Mouse (Mus musculus) liver, embryonic 13.5 days (tissue): ENCODE measurements around the gene Hist1h4d. TPM values are rescaled to one million over a fixed set of nuclear protein-coding genes. Genes with fewer than 3 reads are reported as not detected.
"Not testable (repeated sequence)": the region's sequence is repeated elsewhere in the genome, so short reads cannot be mapped to it uniquely, and the experiment has no call there.

ENCODE experiments used
- ATAC-seq: fragments of 200-750 bp; cut with Nextera tagmentation; 2 replicates; pipeline ENCODE4 v1.8.0; 2017; ENCODE audit warnings: low read depth, mild to moderate bottlenecking, moderate number of reproducible peaks, moderate library complexity
- DNase-seq: peaks from one replicate; pipeline ENCODE4 v3.0.0; 2022
- H3K27ac ChIP-seq: fragments of 300-500 bp; sonication (generic); 2 replicates; pipeline ENCODE4 v1.5.1; 2015; ENCODE audit warnings: moderate library complexity, mild to moderate bottlenecking, inconsistent platforms
- H3K27me3 ChIP-seq: fragments of 300-500 bp; sonication (generic); 2 replicates; pipeline ENCODE4 v1.6.1; 2015; ENCODE audit warnings: mild to moderate bottlenecking, inconsistent platforms
- H3K36me3 ChIP-seq: fragments of 300-500 bp; sonication (generic); 2 replicates; pipeline ENCODE4 v1.6.1; 2015; ENCODE audit warnings: mild to moderate bottlenecking, inconsistent platforms
- H3K4me1 ChIP-seq: fragments of 300-500 bp; sonication (generic); replicated peaks from 2 replicates; pipeline ENCODE4 v1.6.1; 2015; ENCODE audit warnings: inconsistent platforms
- H3K4me2 ChIP-seq: fragments of 300-500 bp; sonication (generic); 2 replicates; pipeline ENCODE4 v1.6.1; 2015; ENCODE audit warnings: inconsistent platforms, mild to moderate bottlenecking, moderate library complexity
- H3K4me3 ChIP-seq: fragments of 300-500 bp; sonication (generic); replicated peaks from 2 replicates; pipeline ENCODE4 v1.5.1; 2015; ENCODE audit warnings: mild to moderate bottlenecking, inconsistent platforms
- H3K9ac ChIP-seq: fragments of 300-500 bp; sonication (generic); 2 replicates; pipeline ENCODE4 v1.6.1; 2015; ENCODE audit warnings: mild to moderate bottlenecking, inconsistent platforms
- H3K9me3 ChIP-seq: fragments of 300-500 bp; sonication (generic); replicated peaks from 2 replicates; pipeline ENCODE4 v1.6.1; 2016; ENCODE audit warnings: inconsistent platforms
- WGBS: fragments of 180-500 bp; shearing (Covaris S2); methylation state at CpG from one replicate; pipeline ENCODE4 v1.1.7; 2015; ENCODE audit not compliant: insufficient replicate concordance; 5-methylcytosine and 5-hydroxymethylcytosine counted together
- polyA plus RNA-seq: library from polyadenylated mRNA; unstranded; fragments of >200 nt; fragmentation: Nextera tagmentation; extraction: Ambion mirVana; gene quantifications from 2 replicates; pipeline ENCODE4 v1.2.1, GENCODE M21; 2015

Gene Hist1h4d
- polyA plus RNA-seq, 1 experiment from 2014 or later = 152 TPM

GRCm38 (mm10) chr13:23554393-23554792 is 27.0 kb upstream of the Hist1h4d start:
- Histone ChIP-seq H3K36me3 (no peaks in the 10 kb centered on the region), H3K27me3 (no peaks in the 10 kb centered on the region), H3K9ac (peak overlapping the region; percentile 92), H3K27ac (peak overlapping the region; percentile 100), H3K4me3 (peak overlapping the region; percentile 66), H3K4me2 (peak overlapping the region; percentile 83), H3K4me1 (peaks cover 56% of the 10 kb centered on the region), H3K9me3 (no peaks in the 10 kb centered on the region)
- WGBS = 19% methylated on average over 9 of the region's 9 CpGs
- ATAC-seq (no peak), DNase-seq (no peak)

GRCm38 (mm10) chr13:23554925-23555838 is 26.2 kb upstream of the Hist1h4d start:
- H3K4me3 ChIP-seq = peak overlapping the region; percentile 66
- H3K9ac ChIP-seq = peak overlapping the region; percentile 92
- H3K4me1 ChIP-seq = peaks cover 51% of the 10 kb centered on the region
- H3K36me3 ChIP-seq = no peaks in the 10 kb centered on the region
- peak; percentile 74 for ATAC-seq
- H3K9me3 ChIP-seq = no peaks in the 10 kb centered on the region
- peak; percentile 90 for DNase-seq
- peak overlapping the region; percentile 100 for H3K27ac ChIP-seq
- H3K4me2 ChIP-seq = peak overlapping the region; percentile 83
- H3K27me3 ChIP-seq = no peaks in the 10 kb centered on the region
- WGBS = under 1% methylated on average over 54 of the region's 54 CpGs

GRCm38 (mm10) chr13:23555839-23556416 is 25.5 kb upstream of the Hist1h4d start:
- ATAC-seq (peak; percentile 54), DNase-seq (peak; percentile 80)
- no peaks in the 10 kb centered on the region for H3K9me3 ChIP-seq
- peaks cover 52% of the 10 kb centered on the region for H3K4me1 ChIP-seq
- H3K36me3 ChIP-seq = no peaks in the 10 kb centered on the region
- under 1% methylated on average over 18 of the region's 18 CpGs for WGBS
- peak overlapping the region; percentile 92 for H3K9ac ChIP-seq
- peak overlapping the region; percentile 66 for H3K4me3 ChIP-seq
- no peaks in the 10 kb centered on the region for H3K27me3 ChIP-seq
- peak overlapping the region; percentile 100 for H3K27ac ChIP-seq
- peak overlapping the region; percentile 83 for H3K4me2 ChIP-seq

- Histone ChIP-seq H3K9ac (peak overlapping the region; percentile 92), H3K36me3 (no peaks in the 10 kb centered on the region), H3K4me3 (peak overlapping the region; percentile 66), H3K27ac (peak overlapping the region; percentile 100), H3K9me3 (no peaks in the 10 kb centered on the region), H3K27me3 (no peaks in the 10 kb centered on the region), H3K4me2 (peak overlapping the region; percentile 83), H3K4me1 (peaks cover 50% of the 10 kb centered on the region)
- no peak for ATAC-seq
- DNase-seq = no peak
- WGBS = 56% methylated on average over 3 of the region's 3 CpGs
These were observed 24.5 kb upstream of the Hist1h4d start for GRCm38 (mm10) chr13:23556906-23557305.

GRCm38 (mm10) chr13:23560699-23561098 is 20.7 kb upstream of the Hist1h4d start:
- Histone ChIP-seq H3K4me1 (peaks cover 53% of the 10 kb centered on the region), H3K4me2 (peak overlapping the region; percentile 64), H3K9ac (peak overlapping the region; percentile 73), H3K27ac (peak overlapping the region; percentile 90), H3K4me3 (peak overlapping the region; percentile 37)
- H3K9me3 ChIP-seq, H3K27me3 ChIP-seq, H3K36me3 ChIP-seq, DNase-seq, ATAC-seq: not testable (repeated sequence)
- WGBS = 26% methylated on average over 2 of the region's 2 CpGs

- Histone ChIP-seq H3K9ac (peak overlapping the region; percentile 73), H3K4me1 (peaks cover 50% of the 10 kb centered on the region)
- DNase-seq = not testable (repeated sequence)
These were observed 19.9 kb upstream of the Hist1h4d start for GRCm38 (mm10) chr13:23561531-23561882.

GRCm38 (mm10) chr13:23561883-23562659 is 19.3 kb upstream of the Hist1h4d start, which contains the start of gene Hist1h3e:
TSS of gene Hist1h3e (minus strand) at chr13:23562369.
- H3K36me3 ChIP-seq, H3K9me3 ChIP-seq, H3K27me3 ChIP-seq: not testable (repeated sequence)
- Histone ChIP-seq H3K4me3 (peak within 1 kb of the TSS; percentile 55), H3K4me2 (peak within 1 kb of the TSS; percentile 73), H3K9ac (peak within 1 kb of the TSS; percentile 74), H3K4me1 (peaks cover 49% of the 10 kb centered on the region), H3K27ac (peak within 1 kb of the TSS; percentile 98)
- under 1% methylated on average over 56 of the region's 67 CpGs for WGBS
- ATAC-seq (peak; percentile 91), DNase-seq (peak; percentile 92)

More at GRCm38 (mm10) chr13:23561531-23561882, 19.9 kb upstream of the Hist1h4d start:
- not testable (repeated sequence) for H3K9me3 ChIP-seq, H3K36me3 ChIP-seq, ATAC-seq, H3K27me3 ChIP-seq
- Histone ChIP-seq H3K4me2 (peak overlapping the region; percentile 73), H3K4me3 (peak overlapping the region; percentile 55), H3K27ac (peak overlapping the region; percentile 98)
- WGBS = 3% methylated on average over 2 of the region's 5 CpGs

- Histone ChIP-seq H3K4me3 (peak overlapping the region; percentile 55), H3K9me3 (no peaks in the 10 kb centered on the region), H3K27me3 (no peaks in the 10 kb centered on the region), H3K36me3 (no peaks in the 10 kb centered on the region), H3K27ac (peak overlapping the region; percentile 98), H3K9ac (peak overlapping the region; percentile 74), H3K4me2 (peak overlapping the region; percentile 73), H3K4me1 (peaks cover 51% of the 10 kb centered on the region)
- DNase-seq = no peak
- 2% methylated on average over 18 of the region's 18 CpGs for WGBS
- no peak for ATAC-seq
These were observed 18.5 kb upstream of the Hist1h4d start for GRCm38 (mm10) chr13:23562699-23563462.

GRCm38 (mm10) chr13:23564482-23564881 is 16.9 kb upstream of the Hist1h4d start:
- H3K27me3 ChIP-seq = no peaks in the 10 kb centered on the region
- H3K9me3 ChIP-seq = no peaks in the 10 kb centered on the region
- H3K4me2 ChIP-seq = no peak overlapping the region
- peak overlapping the region; percentile 98 for H3K27ac ChIP-seq
- WGBS = 88% methylated on average over 2 of the region's 2 CpGs
- ATAC-seq (no peak), DNase-seq (no peak)
- H3K9ac ChIP-seq = no peak overlapping the region
- H3K4me3 ChIP-seq = no peak overlapping the region
- H3K36me3 ChIP-seq = no peaks in the 10 kb centered on the region
- H3K4me1 ChIP-seq = peaks cover 49% of the 10 kb centered on the region

- WGBS = under 1% methylated on average over 26 of the region's 41 CpGs
These were observed 11.0 kb upstream of the Hist1h4d start for GRCm38 (mm10) chr13:23570261-23571021.

More at GRCm38 (mm10) chr13:23570261-23571021, 11.0 kb upstream of the Hist1h4d start:
- H3K27ac ChIP-seq = peak overlapping the region; percentile 96
- not testable (repeated sequence) for H3K36me3 ChIP-seq, DNase-seq, ATAC-seq, H3K27me3 ChIP-seq, H3K9me3 ChIP-seq
- H3K4me1 ChIP-seq = peaks cover 36% of the 10 kb centered on the region
- H3K9ac ChIP-seq = peak overlapping the region; percentile 80
- H3K4me2 ChIP-seq = peak overlapping the region; percentile 70
- peak overlapping the region; percentile 55 for H3K4me3 ChIP-seq
